Mouse (Mus musculus) CH12.LX (cell line): ENCODE data around the gene Klre1.

Source experiments
- CHD2 ChIP-seq: IDR thresholded peaks from 2 replicates; pipeline ENCODE4 v1.6.1; 2011; ENCODE audit warnings: low read length, improper control_type of control experiment
- CTCF ChIP-seq, 2 experiments: IDR thresholded peaks in 1 of 2; conservative IDR thresholded peaks in 1 of 2; 2 replicates each; pipeline ENCODE4 v1.5.1; 2011 to 2012; ENCODE audit warnings: low read depth in 2 of 2, low read length in 2 of 2, improper control_type of control experiment in 1 of 2, inconsistent platforms in 1 of 2, mild to moderate bottlenecking in 1 of 2, moderate library complexity in 1 of 2
- E2F4 ChIP-seq: IDR thresholded peaks from 2 replicates; pipeline ENCODE4 v1.6.1; 2011; ENCODE audit warnings: low read depth, low read length, improper control_type of control experiment; ENCODE audit not compliant: insufficient replicate concordance
- ELF1 ChIP-seq: IDR thresholded peaks from 2 replicates; pipeline ENCODE4 v1.6.1; 2014; ENCODE audit warnings: low read depth, mild to moderate bottlenecking, inconsistent platforms, low read length, improper control_type of control experiment
- JUND ChIP-seq: conservative IDR thresholded peaks from 2 replicates; pipeline ENCODE4 v1.6.1; 2011; ENCODE audit warnings: low read depth, low read length, improper control_type of control experiment
- NRF1 ChIP-seq: IDR thresholded peaks from 2 replicates; pipeline ENCODE4 v1.6.1; 2014; ENCODE audit warnings: low read depth, mild to moderate bottlenecking, inconsistent platforms, low read length, improper control_type of control experiment, moderate library complexity
- POLR2A ChIP-seq: IDR thresholded peaks from 2 replicates; pipeline ENCODE4 v1.6.1; 2011; ENCODE audit warnings: low read depth, mild to moderate bottlenecking, improper control_type of control experiment, low read length
- POLR2AphosphoS2 ChIP-seq: IDR thresholded peaks from 2 replicates; pipeline ENCODE4 v1.6.1; 2011; ENCODE audit warnings: low read depth, low read length, improper control_type of control experiment
- RAD21 ChIP-seq: IDR thresholded peaks from 2 replicates; pipeline ENCODE4 v1.6.1; 2011; ENCODE audit warnings: low read depth, mild to moderate bottlenecking, low read length, improper control_type of control experiment, moderate library complexity
- UBTF ChIP-seq: IDR thresholded peaks from 2 replicates; pipeline ENCODE4 v1.6.1; 2012; ENCODE audit warnings: low read depth, mild to moderate bottlenecking, inconsistent platforms, low read length, improper control_type of control experiment, moderate library complexity

GRCm38 (mm10) chr6:129608372-129608771 is 30.7 kb downstream of the Klre1 start:
- no peak for TF ChIP-seq ELF1
- no peak for TF ChIP-seq POLR2AphosphoS2
- TF ChIP-seq UBTF = no peak
- TF ChIP-seq E2F4 = no peak
- no peak for TF ChIP-seq POLR2A
- TF ChIP-seq NRF1 = no peak
- TF ChIP-seq JUND = no peak
- no peak for TF ChIP-seq CTCF (conservative IDR thresholded peaks at IDR 0.05 in 1 of 2, IDR thresholded peaks at IDR 0.05 in 1 of 2; ENCODE audit: low read depth in 2 of 2, low read length in 2 of 2)
- no peak for TF ChIP-seq RAD21
- no peak for TF ChIP-seq CHD2
